Mouse (Mus musculus) CH12.LX (cell line): Measurements from ENCODE around the gene Hemgn.

Experiments used
- CTCF ChIP-seq, 2 experiments: IDR thresholded peaks in 1 of 2; conservative IDR thresholded peaks in 1 of 2; 2 replicates each; pipeline ENCODE4 v1.5.1; 2011 to 2012; ENCODE audit warnings: low read depth in 2 of 2, low read length in 2 of 2, improper control_type of control experiment in 1 of 2, inconsistent platforms in 1 of 2, mild to moderate bottlenecking in 1 of 2, moderate library complexity in 1 of 2
- E2F4 ChIP-seq: IDR thresholded peaks from 2 replicates; pipeline ENCODE4 v1.6.1; 2011; ENCODE audit warnings: low read depth, low read length, improper control_type of control experiment; ENCODE audit not compliant: insufficient replicate concordance
- EP300 ChIP-seq: IDR thresholded peaks from 2 replicates; pipeline ENCODE4 v1.6.1; 2011; ENCODE audit warnings: low read length, improper control_type of control experiment
- NRF1 ChIP-seq: IDR thresholded peaks from 2 replicates; pipeline ENCODE4 v1.6.1; 2014; ENCODE audit warnings: low read depth, mild to moderate bottlenecking, inconsistent platforms, low read length, improper control_type of control experiment, moderate library complexity
- POLR2A ChIP-seq: IDR thresholded peaks from 2 replicates; pipeline ENCODE4 v1.6.1; 2011; ENCODE audit warnings: low read depth, mild to moderate bottlenecking, improper control_type of control experiment, low read length
- TCF12 ChIP-seq: IDR thresholded peaks from 2 replicates; pipeline ENCODE4 v1.6.1; 2014; ENCODE audit warnings: low read depth, mild to moderate bottlenecking, inconsistent platforms, low read length, improper control_type of control experiment
- USF1 ChIP-seq: IDR thresholded peaks from 2 replicates; pipeline ENCODE4 v1.6.1; 2014; ENCODE audit warnings: low read depth, mild to moderate bottlenecking, inconsistent platforms, low read length, improper control_type of control experiment

DNA sequence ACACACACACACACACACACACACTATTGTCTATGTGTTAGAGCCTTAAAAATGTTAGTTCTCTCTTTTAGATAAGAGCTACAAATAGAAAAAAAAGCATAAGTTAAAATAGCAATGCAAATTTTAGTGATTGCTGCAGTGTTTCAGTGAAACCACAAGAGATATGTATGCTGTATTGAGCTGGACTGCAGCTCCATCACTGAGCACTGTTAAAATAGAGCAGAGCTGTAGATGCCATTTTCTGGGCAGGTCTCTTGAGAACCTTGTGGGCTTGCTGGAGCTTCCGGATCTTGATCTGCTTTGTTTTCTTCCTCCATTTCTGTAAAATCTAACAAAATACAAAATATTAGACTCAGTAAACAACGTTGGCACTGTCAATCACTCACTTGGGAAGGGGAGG lies 18.9 kb downstream of the Hemgn start:
- TF ChIP-seq POLR2A (no peak), CTCF (conservative IDR thresholded peaks at IDR 0.05 in 1 of 2, IDR thresholded peaks at IDR 0.05 in 1 of 2; ENCODE audit: low read depth in 2 of 2, low read length in 2 of 2) (no peak), TCF12 (no peak), USF1 (no peak), E2F4 (no peak), NRF1 (no peak), EP300 (no peak)
